Mouse (Mus musculus) testis, postnatal 10 days (tissue): ENCODE measurements around the gene Hrh2.

Source experiments
- DNase-seq: peaks from one replicate; pipeline ENCODE4 v3.0.0; 2021; ENCODE audit warnings: low spot score

Hrh2 gene

DNA sequence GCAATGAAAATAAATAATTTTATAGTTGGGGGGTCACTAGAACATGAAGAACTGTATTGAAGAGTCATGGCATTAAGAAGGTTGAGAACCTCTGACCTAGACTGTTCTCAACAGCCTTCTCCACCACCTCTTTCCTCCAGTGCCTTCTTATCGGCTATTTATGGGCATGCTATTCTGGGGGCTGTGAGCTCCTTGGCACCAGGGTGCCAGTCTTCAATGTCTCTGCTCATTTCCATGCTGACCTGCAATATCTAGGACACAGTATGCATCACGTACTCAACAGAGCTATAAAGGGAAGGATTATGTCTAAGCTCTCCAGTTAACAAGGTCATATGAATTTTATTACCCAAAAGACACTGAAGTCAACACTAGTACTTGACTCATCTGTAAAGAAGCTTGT lies 14.6 kb upstream of the Hrh2 start:
- no peak for DNase-seq

DNA sequence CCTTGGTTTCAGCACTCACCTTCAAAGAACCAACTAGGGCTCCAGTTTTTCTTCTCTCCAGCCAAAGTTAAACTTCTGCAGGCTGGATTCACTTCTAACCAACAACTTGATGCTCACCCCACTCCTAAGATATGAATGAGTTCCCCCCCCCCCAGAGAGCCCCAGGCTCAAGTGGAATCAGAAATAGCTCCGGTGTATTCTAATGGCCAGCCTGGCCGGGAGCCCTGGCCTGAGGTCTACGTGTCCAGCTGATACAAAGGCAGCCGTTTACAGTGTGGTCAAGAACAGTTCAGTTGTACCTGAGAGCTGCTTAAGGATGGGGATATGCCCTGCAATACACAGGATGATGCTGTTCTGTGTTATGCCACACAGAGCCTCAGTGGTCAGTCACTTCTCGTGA lies 13.3 kb upstream of the Hrh2 start:
- DNase-seq = no peak

DNA sequence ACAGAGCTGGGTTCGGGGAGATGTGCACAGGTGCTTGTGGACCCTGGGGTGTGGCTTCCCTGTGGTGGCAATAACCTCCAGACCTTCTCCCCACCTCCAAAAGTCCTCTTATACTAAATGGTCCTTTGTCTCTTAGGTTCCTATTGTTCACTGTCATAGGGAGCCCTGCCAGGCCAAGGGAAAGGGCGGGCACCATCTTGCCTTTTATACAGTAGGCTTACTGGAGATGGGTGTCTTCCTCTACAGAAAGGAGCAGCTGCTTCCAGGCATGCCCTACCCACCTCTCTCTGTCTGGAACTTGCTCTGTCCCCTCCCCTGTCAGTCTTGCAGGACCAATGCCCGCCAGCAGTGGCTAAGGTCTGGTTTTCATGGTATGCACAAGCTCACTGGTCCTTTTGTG lies 12.0 kb upstream of the Hrh2 start:
- DNase-seq = no peak

DNA sequence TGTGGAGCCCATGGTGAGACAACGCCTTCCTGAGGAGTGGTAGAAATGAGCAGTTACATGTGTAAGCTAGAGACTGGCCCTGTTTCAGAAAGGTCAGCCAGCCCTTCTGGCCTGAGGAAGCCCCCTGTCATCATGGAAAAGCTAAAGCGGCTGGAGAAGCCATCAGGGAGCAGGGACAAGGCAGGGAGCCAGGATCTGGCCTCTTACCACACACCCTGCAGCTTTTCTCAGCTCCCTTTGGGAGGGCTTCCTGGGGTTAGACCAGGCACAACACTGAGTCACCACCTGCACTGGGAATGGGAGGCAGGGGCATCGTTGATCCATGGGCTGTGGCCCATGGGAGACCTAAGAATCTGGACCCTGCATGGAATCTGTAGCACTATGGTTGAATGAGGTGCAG lies 11.5 kb upstream of the Hrh2 start:
- DNase-seq = no peak

DNA sequence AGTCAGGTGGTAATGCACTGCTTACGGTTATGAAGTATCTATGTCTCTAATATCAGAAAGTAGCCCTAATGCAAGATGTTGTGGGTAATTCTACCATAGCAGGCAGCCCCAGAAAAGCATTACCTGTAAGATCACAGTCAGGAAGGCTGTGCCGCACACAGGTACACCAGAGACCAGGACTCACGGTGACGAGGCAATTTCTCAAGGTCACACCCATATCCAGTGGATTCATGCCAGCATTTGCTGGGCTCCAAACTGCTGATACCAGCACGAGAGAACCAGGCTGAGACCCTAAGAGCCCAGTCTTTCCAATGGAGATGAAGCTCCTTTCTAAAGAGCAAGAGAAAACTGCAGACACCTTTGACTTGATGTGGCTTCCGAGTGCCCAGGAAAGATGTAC lies 10.6 kb upstream of the Hrh2 start:
- no peak for DNase-seq

DNA sequence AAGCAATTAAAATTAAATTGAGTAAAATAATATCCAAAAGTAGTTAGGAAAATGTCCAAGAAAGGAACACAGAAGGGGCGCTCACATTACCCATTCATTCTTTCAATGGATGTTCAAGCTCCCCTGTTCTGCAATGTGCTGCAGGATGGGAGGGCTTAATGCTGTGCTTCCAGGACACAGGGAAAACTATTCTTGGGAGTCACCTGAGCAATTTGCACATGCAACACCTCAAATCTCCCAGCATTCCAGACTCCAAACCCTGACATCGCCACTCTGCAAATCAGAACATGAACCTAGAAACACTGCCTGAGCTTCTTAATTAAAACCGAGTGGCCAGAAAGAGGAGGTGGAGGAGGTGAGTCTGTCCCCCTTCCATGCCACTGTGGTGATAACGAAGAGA lies 10.0 kb upstream of the Hrh2 start:
- no peak for DNase-seq

DNA sequence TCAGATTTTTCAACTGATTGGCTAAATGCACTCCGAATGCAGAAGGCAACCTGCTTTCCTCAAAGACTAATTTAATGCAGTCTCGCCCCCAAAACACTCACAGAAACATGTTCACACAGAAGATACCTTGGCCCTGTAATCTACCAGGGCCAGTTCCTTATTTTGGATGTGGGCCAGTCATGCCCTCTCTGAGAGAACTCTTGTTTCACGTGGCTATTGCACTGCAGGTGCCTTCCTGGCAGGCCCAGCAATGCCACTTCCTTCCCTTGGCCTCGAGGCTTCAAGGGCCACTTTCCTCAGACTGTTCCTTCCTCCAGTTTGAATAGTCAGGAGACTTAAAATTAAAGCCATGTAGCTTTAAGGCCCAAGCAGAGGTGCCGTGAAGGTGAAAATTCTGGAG lies 5.5 kb upstream of the Hrh2 start:
- DNase-seq = no peak

DNA sequence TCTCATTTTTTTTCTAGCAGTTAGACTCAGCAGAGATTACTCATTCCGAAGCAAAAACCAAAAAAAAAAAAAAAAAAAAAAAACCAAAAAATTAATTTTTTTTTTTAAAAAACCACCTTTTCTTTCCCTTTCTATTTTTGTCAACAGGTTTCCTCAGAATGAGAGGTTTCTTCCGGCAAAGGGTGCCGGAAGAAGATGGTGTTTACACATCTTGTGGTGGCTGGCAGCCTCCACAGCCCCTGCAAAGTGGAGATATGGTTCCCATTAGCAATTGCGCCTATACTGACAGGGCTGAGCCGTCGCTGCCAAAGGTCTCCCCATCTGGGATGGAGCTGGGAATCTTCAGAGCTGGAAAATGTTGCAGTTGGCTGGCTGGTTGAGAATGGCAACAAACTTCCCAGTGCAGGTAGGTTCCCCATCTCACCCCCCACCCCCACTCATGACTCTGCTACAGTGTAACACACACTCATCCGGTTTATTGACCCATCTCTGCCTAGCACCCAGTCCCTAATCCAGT lies 3.7 kb upstream of the Hrh2 start:
- no peak for DNase-seq

DNA sequence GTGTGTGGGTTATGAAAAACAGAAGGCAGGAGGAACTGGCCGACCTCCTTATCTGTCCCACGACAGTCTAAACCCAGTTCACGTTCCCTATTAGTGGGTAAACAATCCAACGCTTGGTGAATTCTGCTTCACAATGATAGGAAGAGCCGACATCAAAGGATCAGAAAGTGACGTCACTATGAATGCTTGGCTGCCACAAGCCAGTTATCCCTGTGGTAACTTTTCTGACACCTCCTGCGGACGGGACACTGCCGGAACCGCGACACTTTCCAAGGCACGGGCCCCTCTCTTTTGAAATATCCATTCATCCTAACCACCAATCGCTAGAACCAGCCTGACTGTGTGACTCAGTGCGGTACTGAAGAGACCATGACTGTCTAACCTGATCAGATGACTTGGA lies 2.0 kb upstream of the Hrh2 start:
- DNase-seq = peak; percentile 83

DNA sequence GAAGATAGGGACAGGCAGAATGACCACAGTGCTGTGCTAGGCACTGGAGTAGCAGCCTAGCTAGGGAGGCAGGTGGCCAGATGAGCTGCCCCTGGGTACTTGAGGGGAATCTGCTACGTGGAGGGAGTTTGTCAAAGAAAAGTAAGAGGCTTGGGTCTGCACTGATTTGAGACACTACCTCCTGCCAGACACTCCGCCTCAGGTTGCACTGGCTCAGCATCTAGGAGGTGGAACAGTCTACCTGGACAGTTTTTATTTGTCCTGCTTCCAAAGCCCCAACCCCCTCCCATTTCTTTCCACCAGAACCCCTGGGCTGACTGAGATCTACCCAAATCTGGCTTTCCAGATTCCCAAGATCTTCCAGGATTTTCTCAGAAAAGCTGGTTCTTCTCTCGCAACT lies 748 bp upstream of the Hrh2 start:
- DNase-seq = no peak

DNA sequence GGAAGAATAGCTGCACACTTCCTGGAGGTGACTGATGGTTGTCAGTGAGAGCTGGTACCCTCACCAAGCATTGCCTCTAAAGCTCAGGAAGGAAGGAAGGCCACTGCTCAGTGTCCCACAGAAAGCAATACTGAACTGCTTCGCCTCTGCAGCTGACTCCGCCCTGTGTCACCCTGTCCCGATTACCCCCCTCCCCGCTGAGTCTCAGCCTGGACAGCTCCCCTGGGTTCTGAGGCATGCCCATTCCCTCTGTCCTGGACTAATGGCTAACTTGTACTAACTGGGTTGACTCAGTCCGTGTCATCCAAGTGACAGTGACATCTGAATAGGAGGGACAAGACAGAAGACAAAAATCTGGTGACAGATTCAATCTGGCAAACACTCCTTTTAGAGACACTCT lies 1.7 kb downstream of the Hrh2 start:
- no peak for DNase-seq

DNA sequence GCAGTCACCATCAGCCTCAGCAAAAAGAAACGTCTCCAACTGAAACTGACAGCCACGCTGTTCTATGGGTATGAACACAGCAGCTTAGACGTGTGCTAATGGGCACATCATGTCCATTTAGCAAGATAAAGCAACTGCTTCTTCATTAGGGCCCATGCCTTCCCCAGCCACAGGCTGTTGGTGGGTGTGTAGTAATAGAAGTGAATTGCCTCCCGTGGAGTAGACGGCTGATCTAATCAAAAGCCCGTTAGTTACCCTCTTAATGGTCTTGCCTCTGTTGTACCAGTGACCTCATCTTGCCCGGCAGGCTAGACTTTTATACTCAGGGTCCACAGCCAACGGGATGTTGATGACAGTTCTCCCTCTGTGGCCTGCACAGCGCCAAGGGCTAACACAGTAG lies 7.1 kb downstream of the Hrh2 start:
- DNase-seq = no peak

DNA sequence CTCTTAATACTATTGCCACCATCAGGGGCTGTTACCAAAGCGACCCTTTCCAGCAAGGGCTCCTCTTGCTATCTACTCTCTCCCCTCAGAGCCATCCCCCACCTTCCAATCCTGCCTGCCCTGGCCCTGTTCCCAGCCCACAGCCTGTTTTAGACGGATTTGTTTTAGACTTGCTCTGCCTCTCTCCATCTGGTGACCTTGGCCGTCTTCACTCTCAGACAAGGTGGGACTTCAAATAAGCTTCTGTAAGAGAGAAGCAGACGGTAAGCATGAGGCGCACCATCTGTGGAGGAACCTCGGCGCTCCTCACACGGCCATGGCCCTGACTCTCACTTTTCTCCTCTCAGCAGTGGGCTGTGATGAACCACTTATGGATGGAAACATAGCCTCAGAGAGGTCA lies 10.5 kb downstream of the Hrh2 start:
- no peak for DNase-seq

DNA sequence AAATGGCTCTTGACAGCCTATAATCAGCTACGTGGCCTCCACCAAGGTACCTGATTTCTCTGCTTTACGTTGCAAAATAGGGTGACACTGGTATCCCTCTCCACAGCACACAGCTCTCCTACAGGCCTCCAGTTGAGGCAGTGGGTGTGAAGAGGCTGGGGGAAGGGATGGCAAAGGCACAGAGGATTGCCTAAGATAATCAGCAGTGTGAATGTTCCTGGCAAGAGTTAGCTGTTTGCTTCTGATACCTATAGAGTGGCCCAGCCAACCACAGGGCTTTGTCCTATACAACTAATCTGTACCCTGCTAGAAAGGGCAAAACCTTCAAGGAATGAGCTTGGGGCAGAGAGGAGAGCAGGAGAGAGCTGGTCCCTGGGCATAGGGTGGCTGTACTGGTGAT lies 11.5 kb downstream of the Hrh2 start:
- DNase-seq = no peak

DNA sequence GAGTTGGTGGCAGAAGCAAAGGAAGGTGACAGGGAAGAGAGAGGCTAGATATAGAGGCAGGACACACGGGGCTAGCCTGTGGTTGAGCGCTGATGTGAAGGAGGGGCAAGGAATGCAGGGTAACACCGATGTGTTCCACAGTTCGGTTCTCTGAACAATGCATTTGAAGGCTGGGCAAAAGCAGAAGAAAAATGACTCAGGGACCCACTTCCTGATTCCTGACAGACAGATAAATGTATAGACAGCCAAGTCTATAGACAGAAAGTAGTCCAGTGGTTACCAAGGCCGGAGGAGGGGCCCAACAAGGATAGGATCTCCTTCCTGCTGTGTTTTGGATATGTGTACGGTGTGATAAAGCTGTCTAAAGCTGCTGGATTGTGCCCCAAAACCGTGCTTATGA lies 13.3 kb downstream of the Hrh2 start:
- DNase-seq = no peak

DNA sequence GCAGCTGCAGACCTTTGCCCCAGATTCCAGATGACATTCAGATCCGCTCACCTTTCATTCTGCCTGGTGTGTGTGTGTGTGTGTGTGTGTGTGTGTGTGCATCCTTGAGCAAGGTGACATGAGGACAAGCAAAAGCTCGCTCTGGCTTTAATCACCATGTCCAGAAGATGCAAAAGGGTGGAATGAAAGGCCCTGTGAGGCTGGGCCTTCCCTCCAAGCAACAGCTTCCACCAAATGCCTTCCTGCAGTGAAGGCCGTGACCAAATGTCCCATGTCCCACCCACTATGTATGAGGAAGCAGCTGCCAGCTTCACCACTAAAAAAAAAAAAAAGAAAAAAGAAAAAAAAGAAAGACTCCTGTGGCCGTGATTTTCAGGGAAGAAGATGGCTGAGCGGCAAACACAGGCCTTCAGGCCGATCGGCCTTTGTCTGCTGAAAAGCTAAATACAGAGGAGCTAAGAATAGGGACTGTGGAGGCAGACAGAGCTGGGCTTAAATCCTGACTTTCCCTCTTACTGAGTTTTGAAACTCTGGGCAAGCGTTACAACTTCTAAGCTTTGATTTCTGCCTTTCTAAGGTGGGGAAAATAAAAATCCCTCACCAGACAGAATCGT lies 14.3 kb downstream of the Hrh2 start:
- DNase-seq = no peak

DNA sequence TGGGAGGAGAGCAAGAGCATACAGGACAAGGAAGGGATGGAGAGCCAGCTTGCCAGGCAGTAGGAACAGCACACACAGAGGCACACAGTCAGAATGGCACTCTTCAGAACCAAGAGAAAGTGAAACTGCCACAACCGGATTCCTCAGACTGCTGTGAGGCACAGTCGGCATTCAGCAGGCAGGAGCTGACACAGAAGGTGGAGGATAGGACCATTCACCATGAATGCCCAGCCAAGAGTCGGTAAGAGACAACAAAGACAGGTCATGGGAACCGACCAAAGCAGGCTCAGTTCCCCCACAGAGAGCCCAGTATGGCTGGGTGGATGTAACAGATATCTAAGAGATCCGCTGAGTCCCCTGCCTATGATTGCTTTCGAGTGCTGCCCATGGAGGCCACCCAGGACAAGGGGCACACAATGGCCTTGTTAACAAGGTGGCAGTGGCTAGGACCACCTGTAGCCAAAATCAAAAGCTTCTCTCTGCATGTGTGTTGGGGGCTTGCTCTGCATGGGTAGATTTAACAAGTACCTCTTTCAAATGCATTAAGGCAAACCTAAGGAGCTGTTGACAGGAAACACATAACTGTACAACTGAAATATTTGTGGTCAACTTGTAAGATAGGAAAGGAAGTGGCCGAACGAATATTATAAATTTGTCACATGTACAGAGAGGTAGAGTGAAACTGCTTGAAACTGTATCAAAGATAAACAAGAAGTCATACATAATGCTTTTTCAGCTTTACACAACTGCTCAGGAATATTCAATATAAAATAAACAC lies 17.7 kb downstream of the Hrh2 start:
- DNase-seq = no peak

DNA sequence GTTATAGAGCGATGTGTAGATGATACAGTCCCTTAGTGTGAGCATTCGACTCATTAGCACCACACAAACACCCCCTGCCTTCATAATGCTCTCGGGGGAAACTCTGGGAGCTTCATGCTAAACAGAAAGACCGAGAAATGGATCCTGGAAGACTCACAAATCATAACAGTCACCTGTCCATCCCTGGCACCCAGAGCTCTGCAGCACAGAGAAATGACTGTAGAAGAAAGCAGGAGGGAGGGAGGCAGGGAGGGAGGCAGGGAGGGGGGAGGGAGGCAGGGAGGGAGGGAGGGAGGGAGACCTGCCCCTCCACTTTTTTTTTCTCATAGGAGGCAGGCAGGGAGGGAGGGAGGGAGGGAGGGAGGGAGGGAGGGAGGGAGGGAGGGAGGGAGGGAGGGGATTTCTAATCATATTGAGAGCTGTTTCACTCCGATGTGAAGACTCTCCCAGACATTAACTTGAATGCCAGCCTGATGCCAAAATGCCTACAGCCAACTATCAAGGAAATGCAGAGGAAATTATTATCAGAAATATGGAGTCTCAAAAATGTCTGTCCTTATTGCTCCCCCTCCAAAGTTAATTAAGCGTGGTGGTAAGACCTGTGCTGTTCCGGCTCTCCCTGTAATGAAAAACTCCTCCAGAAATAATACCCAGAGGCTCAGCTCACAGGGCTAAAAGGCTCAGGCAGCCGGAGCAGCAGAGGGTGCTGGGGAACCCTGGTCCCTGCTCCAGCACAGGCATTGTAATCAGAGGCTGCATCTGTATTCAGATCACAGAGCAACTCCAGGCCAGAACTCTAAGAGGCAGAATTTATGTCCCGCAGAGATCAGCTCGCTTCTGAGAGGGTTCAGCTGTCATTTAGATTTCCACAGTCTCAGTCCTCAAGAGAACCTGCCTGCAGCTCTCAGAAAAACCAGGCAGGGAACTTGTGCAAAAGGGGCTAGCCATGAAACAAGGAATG lies 19.9 kb downstream of the Hrh2 start:
- DNase-seq = no peak

DNA sequence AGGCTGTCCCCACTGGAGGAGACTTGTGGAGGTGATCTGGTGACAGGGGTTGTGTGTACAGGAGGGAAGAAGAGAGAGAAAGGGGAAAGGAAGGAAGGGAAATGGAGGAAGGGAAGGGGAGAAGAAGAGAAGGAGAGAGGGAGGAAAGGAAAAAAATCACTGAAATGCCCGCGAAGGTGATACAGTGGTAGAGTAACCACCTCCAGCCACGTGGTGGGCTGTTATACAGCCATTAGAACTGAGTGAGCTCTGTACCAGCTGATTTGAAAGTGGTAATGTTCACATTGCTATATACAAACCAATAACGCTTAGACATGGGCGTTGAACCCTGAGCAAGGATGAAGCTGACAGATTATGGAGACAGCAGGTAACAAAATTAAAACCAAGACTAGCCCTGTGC lies 20.6 kb downstream of the Hrh2 start:
- DNase-seq = no peak

DNA sequence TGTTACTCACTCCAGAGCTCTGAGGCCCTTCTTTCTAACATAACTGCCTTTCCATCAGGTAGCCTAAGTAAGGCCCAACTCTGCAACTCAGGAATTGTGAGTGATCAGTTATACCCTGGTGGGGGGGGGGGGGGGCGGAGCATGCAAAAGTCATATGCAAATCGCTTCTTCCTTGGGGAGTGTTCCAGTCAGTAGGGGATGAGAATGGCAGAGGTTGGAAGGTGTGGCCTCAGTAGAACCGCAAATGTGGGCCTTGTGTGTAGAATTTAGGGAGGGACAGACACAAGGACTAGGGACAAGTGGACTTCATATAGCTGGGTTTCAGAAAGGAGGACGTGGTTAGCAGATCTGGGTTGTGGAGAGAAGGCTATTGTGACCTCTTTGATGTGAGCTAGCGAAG lies 23.3 kb downstream of the Hrh2 start:
- no peak for DNase-seq

DNA sequence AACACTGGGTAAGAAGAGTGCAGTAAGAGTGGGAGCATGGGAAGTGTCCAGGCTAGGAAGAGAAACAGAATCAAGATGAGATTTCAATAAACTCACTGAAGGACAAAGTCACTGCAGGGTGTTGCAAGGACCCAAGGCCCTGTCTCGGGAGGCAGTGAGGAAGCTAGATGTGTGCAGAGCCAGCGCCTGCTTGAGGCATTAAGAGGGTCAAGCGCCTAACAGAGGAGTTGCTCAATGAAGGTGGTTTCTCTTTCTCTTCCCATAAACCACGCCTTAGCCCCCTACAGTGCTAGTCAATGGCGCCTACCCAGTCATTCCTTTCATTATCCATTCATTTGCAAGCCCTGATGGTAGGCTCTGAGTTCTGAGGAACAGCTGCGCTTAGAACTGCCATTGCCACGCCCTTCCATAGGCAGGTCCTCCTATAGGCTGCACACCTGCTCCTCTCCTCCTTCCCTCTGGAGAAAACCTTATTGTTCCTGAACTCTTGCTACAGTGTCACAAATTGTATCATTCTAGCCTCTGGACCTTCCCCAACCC lies 23.9 kb downstream of the Hrh2 start:
- no peak for DNase-seq

DNA sequence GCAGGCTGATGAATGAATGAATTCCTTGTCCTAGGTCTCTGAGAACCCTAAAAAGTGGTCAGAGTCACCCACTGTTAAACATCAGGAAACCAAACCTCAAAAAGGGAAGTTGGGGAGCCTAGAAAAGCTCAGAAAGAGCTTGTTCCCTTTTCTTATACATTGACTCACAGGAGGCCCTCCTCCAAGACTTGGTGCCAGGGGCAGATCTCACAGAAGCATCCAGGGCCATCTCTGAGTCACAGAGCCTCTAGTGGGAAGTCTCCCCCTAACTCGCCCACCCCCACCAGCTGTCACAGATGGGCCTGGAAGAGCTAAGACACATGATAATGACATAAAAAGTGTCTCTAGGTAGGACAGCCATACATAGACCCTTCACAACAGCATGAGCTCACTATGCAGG lies 26.4 kb downstream of the Hrh2 start:
- DNase-seq = no peak
